Mouse (Mus musculus): Measurements from ENCODE around the gene Slit2. TPM values are rescaled to one million over a fixed set of nuclear protein-coding genes. Genes with fewer than 3 reads are reported as not detected.

The Slit2 gene
- 24.2 and 27.0 TPM in 2 replicates for polyA plus RNA-seq (2016; fragmentation: Nextera tagmentation; extraction: Ambion mirVana)

GRCm38 (mm10) chr5:47982941-47983701 is at the start of gene Slit2:
Gene Slit2, plus strand, starts transcription at chr5:47983138.
- no peaks in the 10 kb centered on the region for H3K36me3 ChIP-seq (replicated peaks)
- WGBS = under 1% methylated on average over 66 of the region's 66 CpGs
- peak; percentile 96 for DNase-seq (ENCODE audit: low spot score)
- H3K27me3 ChIP-seq (replicated peaks; ENCODE audit: low read depth, poor library complexity, severe bottlenecking) = peaks cover 25% of the 10 kb centered on the region
- H3K4me3 ChIP-seq = peak within 1 kb of the TSS; percentile 79
- H3K27ac ChIP-seq (replicated peaks) = peak within 1 kb of the TSS; percentile 90
- H3K9me3 ChIP-seq = no peaks in the 10 kb centered on the region
- peaks cover 45% of the 10 kb centered on the region for H3K4me1 ChIP-seq

DNA sequence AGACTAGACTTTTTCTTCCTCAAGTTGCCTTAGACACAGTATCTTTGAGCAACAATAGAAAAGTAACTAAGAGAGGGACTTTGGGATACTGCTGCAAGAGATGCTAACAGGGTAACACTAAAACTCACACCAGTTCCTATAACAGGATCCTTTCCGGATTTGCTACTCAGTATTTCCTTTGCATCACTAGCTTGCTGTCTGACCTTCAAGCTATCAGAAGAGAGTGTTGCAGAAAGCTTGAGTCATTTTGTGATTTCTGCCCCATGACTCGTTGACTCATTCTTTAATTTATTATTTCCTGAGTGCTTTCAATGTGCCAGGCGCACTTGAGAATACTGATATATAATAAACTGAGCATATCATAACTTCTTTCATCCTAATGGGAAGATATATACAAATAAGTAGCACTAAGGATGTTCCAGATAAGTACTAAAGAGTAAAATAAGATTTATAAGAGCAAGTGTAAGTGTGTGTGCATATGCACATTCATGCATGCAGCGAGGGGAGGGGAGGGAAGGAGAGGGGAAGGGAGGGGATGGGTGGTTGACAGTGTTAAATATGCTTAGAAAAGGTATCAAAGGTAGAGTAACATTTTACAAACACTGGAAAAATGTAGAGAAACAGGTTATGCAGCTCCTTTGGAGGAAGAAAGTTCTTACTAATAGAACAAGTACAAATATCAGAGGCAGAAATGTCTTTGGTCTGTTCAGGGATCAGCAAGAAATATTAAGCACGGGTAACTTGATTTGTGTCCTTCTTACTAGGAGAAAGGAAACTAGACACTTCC is 44.2 kb upstream of the Slit2 start:
- Histone ChIP-seq H3K36me3 (replicated peaks) (no peaks in the 10 kb centered on the region), H3K4me1 (no peaks in the 10 kb centered on the region), H3K27ac (replicated peaks) (no peak overlapping the region), H3K4me3 (no peak overlapping the region), H3K9me3 (no peaks in the 10 kb centered on the region), H3K27me3 (replicated peaks; ENCODE audit: low read depth, poor library complexity, severe bottlenecking) (no peaks in the 10 kb centered on the region)
- no peak for DNase-seq (ENCODE audit: low spot score)
- 84% methylated on average over 5 of the region's 5 CpGs for WGBS

DNA sequence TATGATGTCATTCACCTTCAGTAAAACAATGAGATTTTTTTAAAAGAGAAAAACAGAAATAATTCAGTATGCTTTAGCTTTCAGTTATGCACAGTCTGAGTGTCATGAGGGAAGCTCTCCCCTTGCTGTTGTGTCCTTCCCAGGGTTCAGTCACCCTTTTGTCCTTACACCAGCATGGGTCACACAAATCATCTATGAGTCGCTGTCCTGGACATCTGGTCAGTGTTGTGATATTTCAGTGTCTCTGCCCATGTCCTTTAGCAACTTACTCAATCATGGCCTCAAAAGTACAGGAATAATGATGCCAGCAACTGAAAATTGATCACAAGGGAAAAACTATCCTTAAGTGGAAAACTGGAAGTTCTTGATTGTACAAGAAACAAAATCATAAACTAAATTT is 26.5 kb upstream of the Slit2 start:
- Histone ChIP-seq H3K4me3 (no peak overlapping the region), H3K4me1 (no peaks in the 10 kb centered on the region), H3K9me3 (no peaks in the 10 kb centered on the region), H3K27ac (replicated peaks) (no peak overlapping the region), H3K27me3 (replicated peaks; ENCODE audit: low read depth, poor library complexity, severe bottlenecking) (no peaks in the 10 kb centered on the region), H3K36me3 (replicated peaks) (no peaks in the 10 kb centered on the region)
- no peak for DNase-seq (ENCODE audit: low spot score)
- 75% methylated on average over 1 of the region's 1 CpGs for WGBS

DNA sequence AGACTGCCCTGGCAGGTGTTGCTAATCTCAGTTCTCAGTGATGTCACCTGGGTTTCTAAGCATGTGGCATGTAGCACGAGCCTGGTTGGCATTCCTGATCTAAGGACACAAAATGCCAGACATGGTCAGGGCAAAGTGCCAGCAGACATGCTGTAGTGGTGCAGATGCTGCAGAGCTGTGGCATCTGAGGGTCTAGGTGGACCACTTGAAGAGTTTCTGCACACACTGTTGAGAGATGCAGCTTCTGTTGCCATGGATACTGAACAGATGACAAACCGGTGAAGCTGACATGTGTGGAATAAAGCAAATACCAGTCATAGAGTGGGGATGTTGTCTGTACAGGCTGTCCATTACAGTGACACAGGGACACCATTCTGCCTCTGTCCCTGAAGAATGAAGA is 7.1 kb upstream of the Slit2 start:
- no peaks in the 10 kb centered on the region for H3K27me3 ChIP-seq (replicated peaks; ENCODE audit: low read depth, poor library complexity, severe bottlenecking)
- 84% methylated on average over 2 of the region's 2 CpGs for WGBS
- H3K9me3 ChIP-seq = no peaks in the 10 kb centered on the region
- no peak overlapping the region for H3K27ac ChIP-seq (replicated peaks)
- no peak overlapping the region for H3K4me3 ChIP-seq
- DNase-seq (ENCODE audit: low spot score) = no peak
- H3K36me3 ChIP-seq (replicated peaks) = no peaks in the 10 kb centered on the region
- no peaks in the 10 kb centered on the region for H3K4me1 ChIP-seq

DNA sequence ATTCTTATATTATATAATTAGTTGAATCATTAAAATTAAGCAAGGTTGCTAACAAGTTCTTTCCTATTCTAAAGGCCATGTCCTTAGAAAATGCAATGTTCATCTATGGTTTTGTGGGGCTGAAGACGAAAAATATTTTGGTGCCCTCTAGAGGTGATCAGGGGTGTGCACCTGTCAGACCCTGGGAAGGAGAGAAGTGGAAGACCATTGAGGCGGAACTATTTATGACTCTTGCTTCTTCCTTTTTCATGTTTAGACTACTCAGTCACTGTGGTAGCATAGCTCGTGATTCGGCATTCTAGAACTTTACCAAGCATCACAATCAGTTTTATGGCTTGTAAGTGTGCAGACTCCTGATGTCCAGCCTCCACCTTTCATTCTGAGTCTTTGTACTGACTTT is 3.6 kb upstream of the Slit2 start:
- DNase-seq (ENCODE audit: low spot score) = peak; percentile 27
- Histone ChIP-seq H3K27ac (replicated peaks) (no peak overlapping the region), H3K4me3 (no peak overlapping the region), H3K27me3 (replicated peaks; ENCODE audit: low read depth, poor library complexity, severe bottlenecking) (peaks cover 7% of the 10 kb centered on the region), H3K9me3 (no peaks in the 10 kb centered on the region), H3K36me3 (replicated peaks) (no peaks in the 10 kb centered on the region), H3K4me1 (peaks cover 13% of the 10 kb centered on the region)
- 37% methylated on average over 4 of the region's 4 CpGs for WGBS

DNA sequence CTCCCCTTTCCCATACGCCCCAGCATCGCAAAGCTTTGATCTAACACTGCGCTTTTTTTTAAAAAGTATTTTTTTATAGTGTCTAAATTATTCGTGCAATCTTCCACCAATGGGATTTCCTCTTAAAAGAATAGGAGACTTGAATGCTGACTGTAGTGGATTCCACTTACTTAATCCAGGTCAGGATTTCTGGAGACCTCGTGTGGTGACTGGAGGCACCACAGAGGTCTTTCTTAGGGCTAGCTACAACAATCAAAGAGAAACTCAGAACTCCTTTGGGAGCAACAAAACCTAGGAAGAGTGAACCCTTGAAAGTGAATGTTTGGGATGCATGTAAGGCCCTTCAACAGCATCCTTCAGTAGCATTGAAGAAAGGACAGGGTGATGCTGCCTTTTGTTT is 2.5 kb upstream of the Slit2 start:
- Histone ChIP-seq H3K36me3 (replicated peaks) (no peaks in the 10 kb centered on the region), H3K27me3 (replicated peaks; ENCODE audit: low read depth, poor library complexity, severe bottlenecking) (peaks cover 18% of the 10 kb centered on the region), H3K4me1 (peaks cover 24% of the 10 kb centered on the region), H3K9me3 (no peaks in the 10 kb centered on the region), H3K27ac (replicated peaks) (no peak overlapping the region), H3K4me3 (no peak overlapping the region)
- WGBS = 30% methylated on average over 5 of the region's 5 CpGs
- no peak for DNase-seq (ENCODE audit: low spot score)

GRCm38 (mm10) chr5:47981951-47982350 is 987 bp upstream of the Slit2 start:
- H3K27me3 ChIP-seq (replicated peaks; ENCODE audit: low read depth, poor library complexity, severe bottlenecking) = peaks cover 22% of the 10 kb centered on the region
- H3K27ac ChIP-seq (replicated peaks) = no peak overlapping the region
- 55% methylated on average over 8 of the region's 8 CpGs for WGBS

GRCm38 (mm10) chr5:47983746-47984583 is 1.0 kb downstream of the Slit2 start:
- Histone ChIP-seq H3K4me3 (peak overlapping the region; percentile 79), H3K4me1 (peaks cover 54% of the 10 kb centered on the region), H3K27ac (replicated peaks) (peak overlapping the region; percentile 90), H3K9me3 (no peaks in the 10 kb centered on the region), H3K27me3 (replicated peaks; ENCODE audit: low read depth, poor library complexity, severe bottlenecking) (peaks cover 25% of the 10 kb centered on the region), H3K36me3 (replicated peaks) (peaks cover 2% of the 10 kb centered on the region; the same call in 1 of the 2 replicates)
- under 1% methylated on average over 38 of the region's 38 CpGs for WGBS
- peak; percentile 60 for DNase-seq (ENCODE audit: low spot score)

More at GRCm38 (mm10) chr5:47981951-47982350, 987 bp upstream of the Slit2 start:
- H3K4me1 ChIP-seq = peaks cover 36% of the 10 kb centered on the region
- H3K4me3 ChIP-seq = peak overlapping the region; percentile 79
- no peaks in the 10 kb centered on the region for H3K9me3 ChIP-seq
- DNase-seq (ENCODE audit: low spot score) = no peak
- no peaks in the 10 kb centered on the region for H3K36me3 ChIP-seq (replicated peaks)

- peaks cover 25% of the 10 kb centered on the region for H3K27me3 ChIP-seq (replicated peaks; ENCODE audit: low read depth, poor library complexity, severe bottlenecking)
- peaks cover 4% of the 10 kb centered on the region; the same call in 1 of the 2 replicates for H3K36me3 ChIP-seq (replicated peaks)
- DNase-seq (ENCODE audit: low spot score) = no peak
- no peaks in the 10 kb centered on the region for H3K9me3 ChIP-seq
- peak overlapping the region; percentile 90 for H3K27ac ChIP-seq (replicated peaks)
- H3K4me3 ChIP-seq = peak overlapping the region; percentile 79
- WGBS = 1% methylated on average over 23 of the region's 23 CpGs
- peaks cover 56% of the 10 kb centered on the region for H3K4me1 ChIP-seq
These were observed 1.8 kb downstream of the Slit2 start for GRCm38 (mm10) chr5:47984584-47985197.

- under 1% methylated on average over 13 of the region's 13 CpGs for WGBS
- Histone ChIP-seq H3K36me3 (replicated peaks) (peaks cover 4% of the 10 kb centered on the region; the same call in 1 of the 2 replicates), H3K27ac (replicated peaks) (peak overlapping the region; percentile 90), H3K9me3 (no peaks in the 10 kb centered on the region), H3K27me3 (replicated peaks; ENCODE audit: low read depth, poor library complexity, severe bottlenecking) (peaks cover 25% of the 10 kb centered on the region), H3K4me1 (peaks cover 56% of the 10 kb centered on the region), H3K4me3 (peak overlapping the region; percentile 79)
- DNase-seq (ENCODE audit: low spot score) = peak; percentile 63
These were observed 2.3 kb downstream of the Slit2 start for GRCm38 (mm10) chr5:47985198-47985631.

- Histone ChIP-seq H3K4me1 (peaks cover 56% of the 10 kb centered on the region), H3K27ac (replicated peaks) (peak overlapping the region; percentile 90), H3K9me3 (no peaks in the 10 kb centered on the region), H3K27me3 (replicated peaks; ENCODE audit: low read depth, poor library complexity, severe bottlenecking) (peaks cover 25% of the 10 kb centered on the region), H3K36me3 (replicated peaks) (peaks cover 4% of the 10 kb centered on the region; the same call in 1 of the 2 replicates), H3K4me3 (peak overlapping the region; percentile 79)
- under 1% methylated on average over 48 of the region's 48 CpGs for WGBS
- peak; percentile 68 for DNase-seq (ENCODE audit: low spot score)
These were observed 3.1 kb downstream of the Slit2 start for GRCm38 (mm10) chr5:47985901-47986670.
